Mouse (Mus musculus): ENCODE results near the gene Cyren. TPM values are rescaled to one million over a fixed set of nuclear protein-coding genes. Genes with fewer than 3 reads are reported as not detected.

Gene Cyren
- total RNA-seq (2021), result 1 to 10 TPM; 7.9 TPM
- long read RNA-seq, experiment 1, transcript Cyren-203 (4 exons, 3,326 nt), result major isoform, 5 of 13 reads
- long read RNA-seq, experiment 1, partial matches to known transcripts, result 0 of 13 reads
- long read RNA-seq, experiment 1, other reads (novel, unspliced or antisense), result 7 of 13 reads
- long read RNA-seq, experiment 2, transcript Cyren-203 (4 exons, 3,326 nt), result major isoform, 9 of 13 reads
- long read RNA-seq, experiment 2, partial matches to known transcripts, result 0 of 13 reads
- long read RNA-seq, experiment 2, other reads (novel, unspliced or antisense), result 2 of 13 reads

DNA sequence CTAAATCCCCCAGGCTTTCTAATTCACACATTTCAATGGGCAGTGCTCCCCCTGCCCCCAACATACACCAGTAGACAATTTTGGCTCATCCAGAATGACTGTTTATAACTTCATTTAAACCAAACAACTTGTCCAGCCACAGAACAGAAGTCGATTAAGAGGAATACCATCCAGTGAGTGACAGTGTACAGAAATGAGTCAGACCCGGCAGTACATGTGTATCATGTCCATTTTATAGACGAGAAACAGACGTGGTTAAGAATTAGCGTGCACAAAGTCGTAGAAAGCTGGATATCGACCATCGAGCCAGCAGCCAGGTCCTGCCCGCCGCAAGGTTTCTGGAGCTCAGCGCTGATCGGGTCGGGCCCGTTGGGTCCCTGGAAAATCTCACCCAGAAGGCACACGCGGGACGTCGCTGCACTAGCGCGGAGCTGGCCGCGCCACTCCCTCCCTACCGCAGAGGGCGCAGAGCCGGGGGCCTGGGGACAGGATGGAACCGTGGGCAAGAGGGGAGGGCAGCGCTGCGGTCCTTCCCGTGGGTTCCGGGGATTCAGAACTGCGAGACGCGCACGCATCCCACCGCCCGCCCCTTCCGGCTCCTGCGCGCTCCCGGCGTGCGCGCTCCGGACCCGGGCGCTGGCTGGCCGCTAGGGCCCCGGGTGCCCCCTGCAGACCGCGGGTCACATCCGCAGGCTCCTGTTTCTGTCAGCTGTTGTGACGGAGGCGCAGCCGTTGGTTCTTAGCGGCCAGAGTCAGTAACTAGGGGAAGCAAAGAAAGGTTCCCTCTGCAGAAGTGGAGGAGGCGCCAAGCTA lies at the start of gene Cyren:
TSS of gene Cyren (minus strand) at position 552 of the 813 bp plus-strand sequence.
- peak; percentile 93 for DNase-seq (ENCODE audit: low spot score in 2 of 2)

DNA sequence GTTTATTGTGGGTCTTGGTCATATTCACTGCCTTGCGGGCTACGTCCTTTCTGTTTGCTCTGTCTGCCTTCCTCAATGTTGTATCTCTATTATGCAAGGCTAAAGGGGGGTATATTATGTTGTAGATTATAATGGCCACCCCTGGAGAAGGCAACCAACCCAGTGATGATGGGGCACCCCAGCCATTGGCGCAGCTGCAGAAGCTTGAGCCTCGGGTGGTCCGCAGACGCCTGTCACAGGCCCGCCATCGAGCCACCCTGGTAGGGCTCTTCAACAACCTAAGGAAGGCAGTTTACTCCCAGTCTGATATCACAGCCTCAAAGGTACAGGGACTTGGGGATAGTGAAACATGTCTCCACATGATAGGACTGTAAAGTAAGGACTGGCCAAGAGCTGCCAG lies 49.7 kb upstream of the Cyren start:
- no peak for DNase-seq (ENCODE audit: low spot score in 2 of 2)

DNA sequence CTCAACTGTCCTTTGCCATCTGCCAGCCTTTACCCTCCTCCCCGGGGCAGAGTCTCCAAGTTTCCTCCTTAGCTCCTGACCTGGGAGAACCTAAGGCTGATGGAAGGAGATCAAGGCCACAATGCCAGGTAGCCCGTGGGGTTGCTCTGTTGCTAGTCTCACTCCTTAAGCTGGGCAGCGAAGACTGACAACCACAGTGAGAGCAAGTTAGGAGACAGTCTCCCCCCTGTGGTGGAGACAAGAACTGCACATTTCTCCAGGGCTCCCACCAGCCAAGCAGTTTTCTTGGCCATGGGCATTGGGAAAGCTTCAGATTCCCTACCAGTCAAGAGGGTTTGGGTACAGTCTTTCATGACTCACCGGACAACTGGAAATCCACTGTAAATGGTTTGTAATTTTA lies 49.3 kb upstream of the Cyren start:
- peak; percentile 47 to 63 for DNase-seq (ENCODE audit: low spot score in 2 of 2)

DNA sequence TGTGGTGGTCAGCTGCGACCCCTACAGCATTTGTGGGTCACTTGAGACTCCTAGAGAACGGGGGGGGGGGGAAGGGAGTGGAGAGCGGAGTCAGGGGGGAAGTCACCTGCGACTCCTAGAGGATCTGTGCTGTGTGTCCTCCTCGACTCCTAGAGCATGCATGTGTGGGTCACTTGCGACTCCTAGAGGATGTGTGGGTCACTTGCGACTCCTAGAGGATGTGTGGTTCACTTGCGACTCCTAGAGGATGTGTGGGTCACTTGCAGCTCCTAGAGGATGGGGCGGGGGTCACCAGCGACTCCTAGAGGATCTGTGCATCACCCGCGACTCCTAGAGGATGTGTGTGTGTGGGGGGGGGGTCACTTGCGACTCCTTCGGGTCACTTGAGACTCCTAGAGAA lies 44.1 kb upstream of the Cyren start:
- DNase-seq (ENCODE audit: low spot score in 2 of 2), result peak in 1 of 2 experiments; percentile 39

DNA sequence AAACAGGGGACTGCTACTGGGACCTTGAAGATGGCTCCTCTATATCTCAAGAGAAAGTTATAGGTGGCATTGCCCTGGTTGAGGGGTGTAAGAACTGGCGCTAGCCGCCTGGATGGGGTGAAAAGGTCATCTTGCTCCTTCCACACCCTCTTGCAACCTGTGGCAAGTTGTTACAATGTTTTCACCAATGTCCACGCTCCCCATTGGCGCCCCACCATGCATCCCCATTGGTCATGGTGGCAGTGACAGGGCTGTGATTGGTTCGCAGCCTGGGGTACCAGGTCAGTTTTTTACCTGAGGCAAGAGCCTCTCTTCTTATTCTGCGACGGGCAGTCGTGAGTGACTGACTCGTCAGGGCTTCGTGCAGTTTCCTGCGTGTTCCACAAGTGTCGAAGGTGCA lies 42.8 kb upstream of the Cyren start:
- no peak for DNase-seq (ENCODE audit: low spot score in 2 of 2)

DNA sequence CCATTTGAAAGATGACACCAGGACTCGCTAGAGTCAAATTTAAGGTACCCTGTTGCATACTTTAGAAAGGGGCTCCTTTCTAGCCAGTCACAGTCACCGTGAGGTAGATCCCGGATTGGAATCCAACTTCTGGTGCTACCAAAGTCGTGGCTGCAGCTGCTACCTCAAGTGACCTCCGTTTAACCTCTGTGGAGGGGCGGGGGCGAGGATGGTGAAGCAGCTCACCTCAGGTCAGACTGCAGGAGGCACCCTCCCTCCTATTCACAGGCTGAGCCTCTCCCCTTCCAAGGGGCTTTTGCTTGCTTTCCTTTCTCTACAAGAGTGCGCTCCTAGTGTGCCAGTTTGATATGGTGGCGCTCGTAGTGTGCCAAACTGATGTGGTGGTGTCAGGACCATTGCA lies 42.1 kb upstream of the Cyren start, which contains the start of gene Stra8:
TSS of gene Stra8 (plus strand) at position 208 of the 400 bp plus-strand sequence.
- no peak for DNase-seq (ENCODE audit: low spot score in 2 of 2)

DNA sequence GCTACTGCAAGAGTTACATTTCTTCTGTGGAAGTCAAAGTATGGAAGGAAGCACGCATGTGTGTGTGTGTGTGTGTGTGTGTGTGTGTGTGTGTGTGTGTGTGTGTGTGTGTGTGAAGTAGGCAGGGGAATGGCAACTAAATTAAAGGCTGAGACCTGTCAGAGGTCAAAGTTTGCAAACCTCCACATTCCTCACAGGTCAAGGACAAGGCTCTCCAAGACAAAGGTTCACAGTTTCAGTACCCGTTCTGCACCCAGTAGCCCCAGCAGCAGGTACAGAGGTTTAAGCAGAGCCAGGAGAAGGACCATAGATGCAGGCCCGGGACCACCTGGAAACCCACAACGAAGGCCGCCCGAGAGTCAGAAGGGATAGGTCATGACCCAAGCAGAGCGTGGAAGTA lies 41.3 kb upstream of the Cyren start:
- DNase-seq (ENCODE audit: low spot score in 2 of 2), result no peak

DNA sequence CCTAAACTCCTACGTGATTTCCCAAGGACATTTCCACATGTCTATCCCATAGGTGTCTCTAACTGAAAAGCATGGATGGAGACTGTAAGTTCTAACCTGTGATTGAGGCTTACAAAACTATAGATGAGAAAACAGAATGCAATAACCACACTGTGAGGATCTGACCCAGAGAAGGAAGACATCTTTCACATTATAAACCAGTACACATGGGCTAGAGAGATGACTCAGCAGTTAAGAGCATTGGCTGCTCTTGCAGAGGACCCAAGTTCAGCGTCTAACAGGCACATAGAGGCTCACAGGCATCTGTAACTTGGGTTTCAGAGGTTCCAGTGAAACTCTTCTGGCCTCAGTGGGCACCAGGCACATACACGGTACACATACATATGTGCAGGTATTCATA lies 36.6 kb upstream of the Cyren start:
- no peak for DNase-seq (ENCODE audit: low spot score in 2 of 2)

DNA sequence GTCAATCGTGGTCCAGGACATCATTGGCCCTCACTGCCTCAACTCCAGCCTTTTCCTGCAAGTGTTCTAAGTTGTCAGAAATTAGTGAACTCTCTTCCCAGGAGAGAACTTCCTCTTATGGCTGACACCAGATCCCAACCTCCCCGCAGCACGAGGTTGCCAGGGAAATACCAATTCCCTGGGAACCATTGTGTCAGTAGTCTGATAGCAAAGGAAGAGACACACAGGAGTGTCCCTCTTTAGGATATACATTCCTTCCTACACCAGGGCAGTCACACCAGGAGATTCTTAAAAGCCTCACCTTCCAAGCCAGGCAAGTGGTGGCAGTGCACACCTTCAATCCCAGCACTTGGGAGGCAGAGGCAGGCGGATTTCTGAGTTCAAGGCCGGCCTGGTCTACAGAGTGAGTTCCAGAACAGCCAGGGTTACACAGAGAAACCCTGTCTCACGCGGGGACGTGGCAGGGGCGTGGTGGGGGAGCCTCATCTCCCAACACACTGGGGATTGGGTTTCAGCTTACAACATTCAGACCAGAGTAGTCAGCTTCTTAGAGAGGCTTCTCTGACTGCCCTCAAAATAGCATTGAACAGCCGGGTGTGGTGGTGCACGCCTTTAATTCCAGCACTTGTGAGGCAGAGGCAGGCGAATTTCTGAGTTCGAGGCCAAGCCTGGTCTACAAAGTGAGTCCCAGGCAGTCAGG lies 35.6 kb upstream of the Cyren start:
- no peak for DNase-seq (ENCODE audit: low spot score in 2 of 2)

DNA sequence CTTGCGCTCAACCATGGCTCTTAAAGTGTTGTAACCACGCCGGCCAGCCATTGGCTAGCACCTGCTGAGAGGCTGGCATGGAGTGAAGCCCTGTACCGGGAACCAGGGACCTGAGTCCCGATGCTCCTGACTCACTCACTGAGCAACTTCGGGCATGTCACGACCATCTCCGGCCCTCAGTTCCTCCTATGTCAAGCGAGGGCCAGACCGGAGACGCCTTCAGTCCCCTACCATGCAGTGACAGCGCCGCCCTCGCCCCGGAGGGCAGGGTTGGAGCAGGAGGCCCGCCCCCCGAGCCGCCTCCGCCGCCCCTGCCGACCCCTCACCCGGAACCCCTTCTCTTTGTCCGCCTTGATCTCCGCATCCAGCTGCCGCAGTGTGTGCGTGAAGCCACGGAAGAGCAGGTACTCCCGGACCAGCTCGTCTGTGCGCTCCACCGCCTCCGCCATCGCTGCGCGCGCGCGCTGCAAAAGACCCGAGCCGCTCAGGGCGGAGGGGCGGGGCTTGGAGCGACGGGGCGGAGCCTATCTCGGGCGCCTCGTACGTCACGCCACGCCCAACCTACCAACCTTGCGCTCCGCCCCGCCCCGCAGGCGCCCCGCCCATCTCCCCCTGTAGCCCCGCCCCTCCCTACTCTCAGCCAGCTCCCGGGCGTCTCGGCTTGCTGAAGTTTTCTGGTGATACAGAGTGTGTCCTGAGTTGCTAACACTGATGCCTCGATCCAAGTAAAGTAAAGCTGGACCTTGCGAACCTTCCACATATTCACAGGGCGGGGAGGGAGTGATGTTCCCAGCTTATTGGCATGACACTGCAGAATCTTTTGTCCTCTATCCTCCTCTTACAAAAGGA lies 32.7 kb upstream of the Cyren start, which contains the start of gene Wdr91:
TSS of gene Wdr91 (minus strand) at position 506 of the 849 bp plus-strand sequence.
- DNase-seq (ENCODE audit: low spot score in 2 of 2), result peak; percentile 89 to 96

DNA sequence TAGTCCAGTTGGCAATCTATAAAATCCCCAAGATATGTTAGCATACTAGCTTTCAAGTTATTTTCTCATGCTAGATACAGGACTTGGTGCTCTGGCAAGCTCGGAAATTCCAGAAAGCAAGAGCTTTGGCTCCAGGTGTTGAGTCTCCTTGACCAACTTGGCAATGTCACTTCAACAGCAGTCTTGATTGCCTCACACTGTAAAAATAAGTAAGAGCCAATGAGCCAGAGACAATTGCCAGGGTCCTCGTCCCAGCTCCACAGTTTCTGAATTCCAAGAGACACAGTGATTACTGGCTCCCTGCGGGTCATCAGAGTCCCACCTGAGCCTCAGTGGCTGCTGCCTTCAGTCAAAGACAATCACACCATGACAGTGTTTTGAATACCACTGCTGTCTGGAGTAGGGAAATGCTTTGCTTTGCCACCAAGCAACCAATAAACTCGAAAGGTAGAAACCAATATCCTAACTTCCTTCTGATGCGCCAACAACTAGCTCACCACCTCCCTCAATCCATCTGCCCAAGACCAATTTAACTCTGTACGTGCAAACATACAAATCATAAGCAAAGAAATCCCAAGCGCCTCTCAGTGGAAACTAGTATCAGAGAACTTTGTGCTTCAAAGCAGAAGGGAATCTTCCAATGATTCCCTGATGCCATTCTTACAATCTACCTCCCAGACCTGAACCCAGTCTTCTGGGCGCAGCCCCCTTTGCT lies 31.9 kb upstream of the Cyren start:
- no peak for DNase-seq (ENCODE audit: low spot score in 2 of 2)

DNA sequence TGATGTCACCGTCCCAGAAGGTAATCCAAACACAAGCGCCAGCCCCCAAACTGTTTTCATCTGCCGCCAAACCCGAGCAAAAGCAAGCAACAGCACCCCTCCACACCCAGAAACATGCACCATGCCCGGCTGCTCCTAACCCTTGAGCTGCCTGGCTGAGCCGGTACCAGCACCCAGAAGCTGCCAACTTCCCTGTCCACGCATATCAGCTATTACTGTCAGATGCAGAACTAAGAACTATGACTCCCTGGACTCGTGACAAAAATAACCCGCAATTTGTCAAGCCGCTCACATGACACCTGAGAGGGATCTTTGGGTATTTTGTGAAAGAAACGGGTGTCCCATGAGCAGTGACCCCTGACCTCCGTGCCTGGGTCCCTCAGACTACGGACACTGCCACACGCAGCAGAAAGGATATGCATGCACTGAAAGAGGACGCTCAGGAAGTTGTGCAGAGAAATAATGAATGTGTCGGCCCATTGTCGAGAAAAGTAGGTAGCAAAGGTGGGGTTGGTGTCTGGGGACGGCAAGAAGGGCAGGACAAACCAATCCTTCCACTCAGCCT lies 29.9 kb upstream of the Cyren start:
- no peak for DNase-seq (ENCODE audit: low spot score in 2 of 2)

DNA sequence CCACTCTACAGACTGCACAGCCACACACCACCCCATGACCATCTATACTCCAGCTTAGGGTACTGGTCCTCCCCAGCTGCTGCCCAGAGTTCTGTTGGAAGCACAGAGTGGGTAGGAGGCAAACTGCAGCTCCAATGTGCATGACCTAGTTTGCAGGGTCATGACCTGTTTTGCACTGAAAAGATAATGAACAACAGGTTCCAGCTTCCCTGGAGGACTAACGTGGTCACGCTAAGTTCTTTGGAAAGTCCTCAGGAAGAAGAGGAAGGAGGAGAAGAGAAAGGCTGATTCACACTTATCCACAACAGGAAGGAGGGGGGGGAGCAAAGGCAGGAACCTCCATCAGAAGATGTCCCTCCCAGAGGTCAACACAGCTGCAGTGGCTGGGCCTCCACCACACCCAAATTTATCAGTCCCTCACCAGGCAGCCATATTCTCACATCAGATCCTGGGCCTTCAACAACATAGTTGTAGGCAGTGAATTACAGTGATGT lies 29.3 kb upstream of the Cyren start:
- DNase-seq (ENCODE audit: low spot score in 2 of 2), result no peak

DNA sequence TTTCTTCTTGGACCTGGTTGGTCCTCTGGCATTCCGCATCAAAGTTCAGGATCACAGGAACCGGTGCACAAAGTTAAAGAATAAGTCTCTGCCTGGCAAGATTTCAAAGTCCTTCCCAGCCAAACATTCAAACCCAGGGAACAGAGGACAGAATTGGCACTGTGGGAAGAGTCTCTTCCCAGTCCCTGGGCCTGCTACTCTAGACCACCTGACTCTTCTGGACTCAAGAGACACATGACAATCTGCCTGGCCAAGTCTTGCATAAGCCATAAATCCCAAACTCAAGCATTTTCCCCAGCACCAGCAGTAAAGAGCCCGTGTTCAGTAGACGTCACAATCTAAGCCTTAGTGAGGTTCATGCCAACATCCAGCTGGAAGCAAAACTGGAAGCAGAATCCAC lies 28.8 kb upstream of the Cyren start:
- DNase-seq (ENCODE audit: low spot score in 2 of 2), result no peak

DNA sequence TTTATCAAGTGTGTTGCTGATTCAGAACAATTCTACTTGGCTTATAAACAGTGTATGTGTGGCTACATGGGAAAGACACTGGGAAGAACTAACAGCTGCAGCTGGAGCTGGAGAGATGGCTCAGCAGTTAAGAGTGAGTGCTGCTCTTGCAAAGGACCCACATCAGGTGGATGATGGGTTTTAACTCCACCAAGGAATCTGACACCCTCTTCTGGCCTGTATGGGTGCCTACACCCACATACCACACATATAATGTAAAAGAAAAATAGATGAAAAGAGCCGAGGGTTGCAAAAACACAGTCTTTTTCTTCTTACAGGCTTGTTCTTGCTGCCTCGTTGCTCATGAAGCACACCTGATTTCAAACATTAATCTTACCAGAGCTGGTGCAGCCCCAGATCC lies 28.3 kb upstream of the Cyren start:
- DNase-seq (ENCODE audit: low spot score in 2 of 2), result no peak

DNA sequence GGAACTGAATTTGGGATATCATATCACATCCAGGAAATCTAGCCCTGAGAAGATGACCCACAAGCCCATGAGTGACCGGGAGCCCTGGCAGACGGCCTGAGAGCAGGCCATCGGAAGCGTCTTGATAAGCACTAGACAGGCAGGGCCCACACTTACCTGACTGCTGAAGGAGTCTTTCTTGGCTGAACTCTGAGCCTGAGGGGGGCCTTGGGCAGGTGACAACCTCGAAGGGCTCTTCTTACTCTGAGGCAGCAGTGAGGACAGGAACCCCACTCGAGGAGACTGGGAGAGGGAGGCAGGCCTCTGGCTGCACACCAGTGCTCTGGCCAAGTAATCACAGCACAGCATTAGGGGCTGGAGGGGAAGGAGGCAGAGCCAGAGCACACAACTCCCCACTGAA lies 26.5 kb upstream of the Cyren start:
- no peak for DNase-seq (ENCODE audit: low spot score in 2 of 2)

DNA sequence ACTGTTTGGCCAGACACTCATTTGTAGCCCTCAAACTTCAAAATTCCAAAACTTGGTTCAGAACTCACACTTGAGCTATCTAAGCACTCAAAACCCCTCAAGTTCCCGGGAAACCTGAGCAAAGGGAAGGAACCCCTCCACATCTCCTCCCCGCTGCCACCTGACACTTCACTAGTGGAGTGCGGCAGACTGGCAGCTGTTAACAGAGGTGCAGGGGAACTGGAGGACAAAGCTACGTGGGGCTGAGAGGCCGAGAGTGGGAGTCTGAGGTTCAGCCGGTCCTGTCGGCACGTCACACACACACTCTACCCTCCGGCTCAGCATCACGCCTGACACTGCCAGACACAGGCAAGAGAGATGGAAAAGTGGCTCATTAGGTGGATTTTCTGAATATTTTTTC lies 26.0 kb upstream of the Cyren start:
- no peak for DNase-seq (ENCODE audit: low spot score in 2 of 2)

DNA sequence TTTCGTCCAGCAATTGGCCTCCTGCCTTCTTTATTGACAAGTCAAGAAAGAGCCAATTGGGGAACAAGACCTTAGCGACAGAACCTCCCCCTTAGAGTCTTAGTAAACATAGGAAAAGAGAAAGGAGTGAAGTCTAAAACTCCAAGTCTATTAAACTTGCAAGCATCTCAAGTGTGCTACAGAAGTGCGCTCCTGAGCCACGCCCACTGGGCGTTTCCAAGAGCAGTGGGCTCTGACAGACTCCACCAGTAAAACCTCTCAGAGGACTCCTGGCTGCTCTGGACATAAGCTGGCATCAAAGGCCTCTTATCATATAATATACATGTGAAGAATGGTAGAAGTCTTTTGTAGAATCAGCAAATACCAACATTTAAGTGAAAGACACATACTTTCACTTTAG lies 25.6 kb upstream of the Cyren start:
- no peak for DNase-seq (ENCODE audit: low spot score in 2 of 2)

DNA sequence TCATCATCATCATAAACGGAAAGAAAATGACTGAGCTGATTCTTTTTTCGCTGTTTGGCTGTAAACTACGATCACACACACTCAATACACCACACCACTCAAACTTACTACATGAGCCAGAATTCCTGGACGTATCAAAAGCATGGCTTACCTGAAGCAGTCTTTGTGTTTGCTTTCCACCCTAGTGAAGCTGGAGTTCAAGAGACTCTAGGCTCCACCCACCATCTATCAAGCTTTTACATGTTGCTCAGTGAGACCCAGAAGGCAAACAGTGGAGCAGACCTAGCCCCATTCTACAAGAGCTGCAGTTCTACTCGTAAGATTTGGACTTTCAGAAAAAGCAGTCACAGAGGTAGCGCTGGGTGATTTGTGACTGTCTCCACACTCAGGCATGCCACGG lies 24.7 kb upstream of the Cyren start:
- DNase-seq (ENCODE audit: low spot score in 2 of 2), result no peak

DNA sequence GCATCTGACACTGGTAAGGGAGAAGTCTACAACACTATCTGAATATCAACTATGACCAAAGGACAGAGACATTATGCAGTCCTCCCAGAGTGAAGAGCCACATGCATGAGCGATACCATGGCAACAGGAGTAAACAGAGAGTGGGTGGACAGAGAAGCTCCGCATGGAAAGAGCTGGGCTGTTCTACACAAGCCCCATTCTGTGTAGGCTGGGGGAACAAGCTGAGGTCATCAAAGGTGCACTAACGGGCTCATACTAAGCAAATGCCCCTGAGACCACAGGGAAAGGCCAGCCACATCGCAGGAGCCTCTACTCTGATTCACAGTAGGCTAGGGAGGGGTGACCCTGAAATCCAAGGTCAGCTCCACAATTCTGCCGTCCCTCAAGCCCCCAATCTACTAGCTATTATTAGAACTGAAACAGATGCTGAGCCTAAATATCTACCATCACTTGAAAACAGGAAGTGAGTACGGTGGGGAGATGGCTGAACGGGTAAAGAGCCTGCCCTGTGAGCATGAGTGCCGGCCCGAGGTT lies 24.1 kb upstream of the Cyren start:
- DNase-seq (ENCODE audit: low spot score in 2 of 2), result no peak

Data from gastrocnemius, postnatal 4 days (tissue).